Mouse (Mus musculus) fibroblast of lung, adult 2 months (primary cell): ENCODE results near the gene Hmgxb4.

ENCODE experiments used
- DNase-seq: peaks from one replicate; pipeline ENCODE4 v3.0.0-alpha.2; 2011; ENCODE audit warnings: low read depth

Gene Hmgxb4

GRCm38 (mm10) chr8:75071627-75072346, 78.6 kb downstream of the Hmgxb4 start:
- DNase-seq = no peak

- no peak for DNase-seq
Observed at GRCm38 (mm10) chr8:75074876-75075275, 81.7 kb downstream of the Hmgxb4 start.

- no peak for DNase-seq
Observed at GRCm38 (mm10) chr8:75078215-75078614, 85.1 kb downstream of the Hmgxb4 start.

GRCm38 (mm10) chr8:75078851-75079250, 85.7 kb downstream of the Hmgxb4 start:
- no peak for DNase-seq
